Mouse (Mus musculus) myocyte (in vitro differentiated cells): ENCODE measurements around the gene Etv6.

Source experiments
- CEBPB ChIP-seq: IDR thresholded peaks from 2 replicates; pipeline ENCODE4 v1.6.1; 2011; ENCODE audit warnings: mild to moderate bottlenecking, moderate library complexity; ENCODE audit not compliant: poor library complexity, insufficient read depth, severe bottlenecking
- E2F4 ChIP-seq: IDR thresholded peaks from one replicate; pipeline ENCODE4 v1.6.1; 2011; ENCODE audit warnings: mild to moderate bottlenecking, control low read depth, moderate library complexity; ENCODE audit not compliant: insufficient read depth
- MYOG ChIP-seq, 3 experiments: IDR thresholded peaks; one replicate each; pipeline ENCODE4 v1.6.1; 2011; ENCODE audit warnings: control low read depth in 2 of 3, low read depth in 2 of 3, mild to moderate bottlenecking in 2 of 3; ENCODE audit not compliant: insufficient read length in 2 of 3, control insufficient read depth in 1 of 3, insufficient read depth in 1 of 3
- POLR2A ChIP-seq: IDR thresholded peaks from one replicate; pipeline ENCODE4 v1.6.1; 2011; ENCODE audit warnings: low read depth, mild to moderate bottlenecking, control low read depth, moderate library complexity; ENCODE audit not compliant: insufficient read length
- REST ChIP-seq: IDR thresholded peaks from one replicate; pipeline ENCODE4 v1.6.1; 2011; ENCODE audit warnings: mild to moderate bottlenecking, control low read depth, moderate library complexity; ENCODE audit not compliant: insufficient read depth, insufficient read length
- TCF12 ChIP-seq: IDR thresholded peaks from one replicate; pipeline ENCODE4 v1.6.1; 2011; ENCODE audit warnings: mild to moderate bottlenecking, control low read depth; ENCODE audit not compliant: poor library complexity, insufficient read depth, severe bottlenecking
- USF1 ChIP-seq: IDR thresholded peaks from one replicate; pipeline ENCODE4 v1.6.1; 2011; ENCODE audit warnings: low read depth, mild to moderate bottlenecking, control low read depth, moderate library complexity

- TF ChIP-seq POLR2A (no peak), E2F4 (no peak), USF1 (no peak), MYOG (IDR thresholded peaks at IDR 0.05; ENCODE audit: control insufficient read depth in 1 of 3, insufficient read depth in 1 of 3, insufficient read length in 2 of 3, low read depth in 2 of 3) (no peak), TCF12 (no peak), REST (no peak), CEBPB (no peak)
These were observed 74.2 kb downstream of the Etv6 start for GRCm38 (mm10) chr6:134109675-134110074.
